ENCODE assay signal across 8 mouse cellular contexts in the genomic region with DNA sequence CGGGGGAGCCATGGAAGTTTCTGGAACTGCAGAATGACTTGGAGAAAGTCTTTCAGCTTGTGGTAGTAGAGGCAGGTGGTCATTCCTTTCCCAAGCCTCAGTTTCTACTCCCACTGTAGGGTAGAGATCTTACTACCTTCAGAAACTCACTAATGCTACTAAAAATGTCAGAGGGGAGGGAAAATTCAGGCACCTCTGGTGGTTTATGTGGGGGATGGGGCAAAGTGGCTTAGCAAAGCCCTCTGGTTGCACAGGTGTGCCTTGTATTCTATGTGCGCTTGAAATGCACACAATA.
DNase-seq lines count a peak whose midpoint lies in the region; ATAC-seq and TF ChIP-seq lines count a peak whose summit lies in the region.

No protein-coding gene starts in this region.

- no peak overlapping the region for H3K4me3 ChIP-seq in forebrain, embryonic 13.5 days
- no peak overlapping the region for H3K4me3 ChIP-seq in forebrain, postnatal 0 days (ENCODE audit: low read depth, low read length)
- no peak overlapping the region for H3K4me3 ChIP-seq in hindbrain, embryonic 12.5 days
- no peak overlapping the region for H3K4me3 ChIP-seq in hindbrain, embryonic 14.5 days (replicated peaks; ENCODE audit: low read length)
- H3K4me3 ChIP-seq in E14TG2a.4 (replicated peaks; ENCODE audit: low read length): peak overlapping the region; percentile 85
- no peak overlapping the region for H3K4me3 ChIP-seq in limb, embryonic 12.5 days (replicated peaks)

- TF ChIP-seq CTCF in forebrain, postnatal 0 days (IDR thresholded peaks at IDR 0.05; ENCODE audit: low read depth): no peak
- TF ChIP-seq CTCF in E14TG2a.4 (conservative IDR thresholded peaks at IDR 0.05; ENCODE audit: low read length): no peak

- no peak overlapping the region for H3K27ac ChIP-seq in forebrain, embryonic 13.5 days
- no peak overlapping the region for H3K27ac ChIP-seq in forebrain, postnatal 0 days (ENCODE audit: low read depth, low read length)
- no peak overlapping the region for H3K27ac ChIP-seq in hindbrain, embryonic 12.5 days
- H3K27ac ChIP-seq in hindbrain, embryonic 14.5 days: no peak overlapping the region
- peak overlapping the region; percentile 94 for H3K27ac ChIP-seq in limb, embryonic 12.5 days

- WGBS in forebrain, embryonic 13.5 days: 80% methylated on average over 2 of the region's 2 CpGs
- WGBS in forebrain, postnatal 0 days: 90% methylated on average over 2 of the region's 2 CpGs
- 70% methylated on average over 2 of the region's 2 CpGs for WGBS in hindbrain, embryonic 12.5 days
- 70% methylated on average over 2 of the region's 2 CpGs for WGBS in hindbrain, embryonic 14.5 days
- WGBS in limb, embryonic 12.5 days: 65% methylated on average over 2 of the region's 2 CpGs

- H3K27me3 ChIP-seq in forebrain, embryonic 13.5 days: no peaks in the 10 kb centered on the region; the same call in 1 of the 2 replicates
- no peaks in the 10 kb centered on the region for H3K27me3 ChIP-seq in forebrain, postnatal 0 days (ENCODE audit: insufficient read depth, low read length)
- H3K27me3 ChIP-seq in hindbrain, embryonic 12.5 days: peaks cover 2% of the 10 kb centered on the region; the same call in 1 of the 2 replicates
- no peaks in the 10 kb centered on the region for H3K27me3 ChIP-seq in hindbrain, embryonic 14.5 days (ENCODE audit: control insufficient read depth, insufficient read depth, low read length)
- H3K27me3 ChIP-seq in E14TG2a.4 (ENCODE audit: insufficient read depth, low read length): peaks cover 43% of the 10 kb centered on the region
- H3K27me3 ChIP-seq in limb, embryonic 12.5 days: no peaks in the 10 kb centered on the region

- DNase-seq in forebrain, postnatal 0 days: no peak
- no peak for DNase-seq in hindbrain, embryonic 14.5 days (ENCODE audit: low spot score)
- DNase-seq in left cerebral cortex, postnatal 25 days (ENCODE audit: low spot score in 2 of 2): no peak
- no peak for DNase-seq in adrenal gland, postnatal 10 days

- peak overlapping the region; percentile 92; the same call in 1 of the 2 replicates for H3K4me2 ChIP-seq in forebrain, embryonic 13.5 days
- no peak overlapping the region for H3K4me2 ChIP-seq in forebrain, postnatal 0 days (ENCODE audit: low read depth)
- H3K4me2 ChIP-seq in hindbrain, embryonic 12.5 days (replicated peaks): peak overlapping the region; percentile 78
- H3K4me2 ChIP-seq in hindbrain, embryonic 14.5 days (replicated peaks): no peak overlapping the region
- H3K4me2 ChIP-seq in limb, embryonic 12.5 days: 0 out of 2 replicates have a peak overlapping the region, but pooled peaks have one; percentile 86

- H3K4me1 ChIP-seq in forebrain, embryonic 13.5 days: peaks cover 69% of the 10 kb centered on the region
- peaks cover 3% of the 10 kb centered on the region; the same call in 1 of the 2 replicates for H3K4me1 ChIP-seq in forebrain, postnatal 0 days (ENCODE audit: insufficient read depth)
- peaks cover 67% of the 10 kb centered on the region for H3K4me1 ChIP-seq in hindbrain, embryonic 12.5 days
- peaks cover 29% of the 10 kb centered on the region for H3K4me1 ChIP-seq in hindbrain, embryonic 14.5 days (replicated peaks; ENCODE audit: control insufficient read depth, insufficient read depth, low read length)
- H3K4me1 ChIP-seq in E14TG2a.4 (replicated peaks; ENCODE audit: low read depth, low read length): peaks cover 83% of the 10 kb centered on the region
- H3K4me1 ChIP-seq in limb, embryonic 12.5 days (replicated peaks): peaks cover 80% of the 10 kb centered on the region

- no peak for ATAC-seq in forebrain, embryonic 13.5 days
- no peak for ATAC-seq in forebrain, postnatal 0 days
- ATAC-seq in hindbrain, embryonic 12.5 days (ENCODE audit: low FRiP score): no peak
- no peak for ATAC-seq in hindbrain, embryonic 14.5 days (ENCODE audit: low FRiP score)
- no peak for ATAC-seq in limb, embryonic 12.5 days (ENCODE audit: insufficient number of reproducible peaks, insufficient read depth, low FRiP score, low TSS enrichment, low read depth)

- H3K9ac ChIP-seq in forebrain, embryonic 13.5 days: no peak overlapping the region
- no peak overlapping the region for H3K9ac ChIP-seq in forebrain, postnatal 0 days
- no peak overlapping the region for H3K9ac ChIP-seq in hindbrain, embryonic 12.5 days
- H3K9ac ChIP-seq in hindbrain, embryonic 14.5 days: no peak overlapping the region
- H3K9ac ChIP-seq in limb, embryonic 12.5 days (replicated peaks): no peak overlapping the region

- H3K36me3 ChIP-seq in forebrain, embryonic 13.5 days (ENCODE audit: poor library complexity, severe bottlenecking): no peaks in the 10 kb centered on the region
- H3K36me3 ChIP-seq in forebrain, postnatal 0 days (ENCODE audit: insufficient read depth): no peaks in the 10 kb centered on the region
- H3K36me3 ChIP-seq in hindbrain, embryonic 12.5 days: no peaks in the 10 kb centered on the region
- no peaks in the 10 kb centered on the region for H3K36me3 ChIP-seq in hindbrain, embryonic 14.5 days (replicated peaks; ENCODE audit: control insufficient read depth, insufficient read depth)
- H3K36me3 ChIP-seq in E14TG2a.4 (ENCODE audit: insufficient read depth, low read length): peaks cover 18% of the 10 kb centered on the region
- H3K36me3 ChIP-seq in limb, embryonic 12.5 days: peaks cover 16% of the 10 kb centered on the region

- H3K9me3 ChIP-seq in forebrain, embryonic 13.5 days (replicated peaks): no peaks in the 10 kb centered on the region
- no peaks in the 10 kb centered on the region for H3K9me3 ChIP-seq in forebrain, postnatal 0 days (ENCODE audit: low read length)
- no peaks in the 10 kb centered on the region for H3K9me3 ChIP-seq in hindbrain, embryonic 12.5 days (replicated peaks)
- no peaks in the 10 kb centered on the region for H3K9me3 ChIP-seq in hindbrain, embryonic 14.5 days (ENCODE audit: control insufficient read depth, low read length)
- no peaks in the 10 kb centered on the region for H3K9me3 ChIP-seq in E14TG2a.4 (ENCODE audit: low read length)
- no peaks in the 10 kb centered on the region for H3K9me3 ChIP-seq in limb, embryonic 12.5 days

- intact Hi-C loops in left cerebral cortex, postnatal 25 days (cut with DNase I): loop anchor here (5.0 kb wide), 1 partner anchor 79 kb away; no protein-coding TSS in a partner anchor

Comparison
In these comparisons a context has a peak if more than half of its experiments do, and no peak if none do; other contexts are left out.
1. H3K4me2 ChIP-seq: peak in forebrain, embryonic 13.5 days (single experiment), hindbrain, embryonic 12.5 days (single experiment) and limb, embryonic 12.5 days (single experiment); none in forebrain, postnatal 0 days (single experiment) and hindbrain, embryonic 14.5 days (single experiment).